Mouse (Mus musculus) adipose tissue, adult 10 weeks (tissue): Measurements from ENCODE around the gene Stra6l. TPM values are rescaled to one million over a fixed set of nuclear protein-coding genes. Genes with fewer than 3 reads are reported as not detected.

Experiments
- polyA plus RNA-seq: library from polyadenylated mRNA; stranded (reverse); fragments of 350-450 nt; fragmentation: Illumina TruSeq; extraction: RNeasy Lipid Tissue Mini Kit (QIAGEN cat#74804); gene quantifications from one replicate; pipeline ENCODE4 v1.2.3, GENCODE M21; 2014; ENCODE audit warnings: low read depth, low replicate concordance

The Stra6l gene
- 0.52 TPM for polyA plus RNA-seq

DNA sequence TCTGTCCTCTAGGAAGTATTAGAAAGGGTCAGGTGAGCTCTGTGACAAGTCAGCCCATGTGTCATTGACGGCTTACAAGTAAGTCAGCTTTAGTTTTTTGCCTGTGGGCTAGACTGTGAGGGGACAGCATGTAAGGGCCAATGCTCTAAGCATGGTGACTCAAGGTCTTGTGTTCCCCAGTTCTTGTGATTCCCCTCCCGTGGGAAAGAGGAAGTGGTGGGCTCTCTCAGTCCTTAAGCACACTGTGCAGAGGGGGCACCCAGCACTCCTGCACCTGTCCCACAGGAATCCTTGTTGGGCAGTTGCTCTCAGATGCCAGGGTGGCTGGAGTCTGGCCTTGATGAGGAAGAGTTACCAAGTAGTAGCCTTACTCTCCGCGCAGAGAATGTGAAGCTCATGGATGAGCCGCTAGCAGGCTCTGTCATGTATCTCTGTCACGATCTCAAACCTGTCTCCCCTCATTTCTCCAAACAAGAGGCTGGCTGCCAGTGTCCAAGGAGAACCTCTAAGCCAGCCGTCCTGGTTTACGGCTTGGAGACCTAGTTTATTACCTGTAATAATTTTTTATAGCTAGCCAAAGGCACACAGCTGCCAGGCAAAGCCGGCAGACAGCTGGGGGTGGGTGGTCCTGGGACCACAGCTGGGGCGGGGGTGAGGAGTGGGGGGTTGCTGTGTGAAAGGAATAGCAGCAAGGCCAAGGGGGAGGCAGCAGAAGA lies at the start of gene Stra6l:
TSS of gene Stra6l (plus strand) at position 556 of the 716 bp plus-strand sequence.

DNA sequence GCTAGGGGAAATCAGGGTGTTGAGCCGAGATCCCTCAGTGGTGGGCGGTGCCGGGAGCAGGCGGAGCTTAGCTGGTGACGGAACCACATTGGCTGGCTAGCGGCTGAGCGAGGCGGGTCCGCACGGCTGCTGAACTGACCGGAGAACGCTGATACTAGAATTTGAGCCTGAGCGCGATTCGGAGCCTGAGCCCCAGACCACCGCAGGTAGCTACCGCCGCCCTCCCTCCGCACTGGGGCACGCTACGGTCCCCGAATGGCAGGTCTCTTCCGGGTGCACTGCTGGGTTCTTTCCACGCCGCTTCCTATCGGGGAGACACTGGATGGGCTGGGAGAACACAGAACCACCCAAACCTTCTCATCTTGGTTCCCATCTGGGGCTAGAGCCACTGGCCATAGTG lies 49.5 kb upstream of the Stra6l start, which contains the start of gene Aldh1b1:
TSS of gene Aldh1b1 (plus strand) at position 59 of the 400 bp plus-strand sequence.

DNA sequence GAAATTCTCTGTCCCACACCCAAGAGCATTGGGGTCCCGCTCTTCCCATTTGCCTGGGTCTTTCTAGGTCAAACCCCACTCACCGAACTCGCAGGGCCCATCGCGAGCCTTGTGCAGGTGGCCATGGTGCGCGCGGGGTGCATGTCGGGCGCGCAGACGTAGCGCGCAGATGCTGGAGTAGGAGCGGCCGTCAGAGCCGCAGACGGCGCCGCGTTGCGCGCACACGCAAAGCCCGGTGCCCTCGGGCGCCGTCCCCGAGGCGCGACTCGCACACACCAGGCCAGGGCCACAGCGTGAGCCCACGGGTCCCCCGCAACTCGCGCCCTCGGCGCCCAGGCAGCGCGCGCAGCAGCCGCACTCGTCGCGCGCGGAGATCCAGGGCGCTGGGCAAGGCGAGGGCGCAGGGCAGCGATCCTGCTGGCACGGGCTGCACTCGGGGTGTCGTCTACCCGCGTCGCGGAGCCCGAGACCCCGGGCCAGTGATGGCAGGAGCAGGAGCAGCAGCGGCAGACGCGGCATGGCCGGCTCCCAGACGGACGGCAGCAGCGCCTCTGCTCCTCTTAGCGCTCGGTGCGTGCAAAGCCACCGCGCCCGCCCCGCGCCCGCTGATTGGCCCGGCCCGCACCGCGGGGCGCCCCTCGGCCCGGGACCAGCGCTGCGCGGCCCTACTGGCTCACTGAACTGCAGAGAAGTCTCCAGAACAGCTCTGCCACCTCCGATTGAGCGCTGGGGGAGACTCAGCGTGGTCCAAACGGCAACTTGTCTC lies 22.0 kb upstream of the Stra6l start, which contains the start of gene Igfbpl1:
TSS of gene Igfbpl1 (minus strand) at position 649 of the 766 bp plus-strand sequence.

DNA sequence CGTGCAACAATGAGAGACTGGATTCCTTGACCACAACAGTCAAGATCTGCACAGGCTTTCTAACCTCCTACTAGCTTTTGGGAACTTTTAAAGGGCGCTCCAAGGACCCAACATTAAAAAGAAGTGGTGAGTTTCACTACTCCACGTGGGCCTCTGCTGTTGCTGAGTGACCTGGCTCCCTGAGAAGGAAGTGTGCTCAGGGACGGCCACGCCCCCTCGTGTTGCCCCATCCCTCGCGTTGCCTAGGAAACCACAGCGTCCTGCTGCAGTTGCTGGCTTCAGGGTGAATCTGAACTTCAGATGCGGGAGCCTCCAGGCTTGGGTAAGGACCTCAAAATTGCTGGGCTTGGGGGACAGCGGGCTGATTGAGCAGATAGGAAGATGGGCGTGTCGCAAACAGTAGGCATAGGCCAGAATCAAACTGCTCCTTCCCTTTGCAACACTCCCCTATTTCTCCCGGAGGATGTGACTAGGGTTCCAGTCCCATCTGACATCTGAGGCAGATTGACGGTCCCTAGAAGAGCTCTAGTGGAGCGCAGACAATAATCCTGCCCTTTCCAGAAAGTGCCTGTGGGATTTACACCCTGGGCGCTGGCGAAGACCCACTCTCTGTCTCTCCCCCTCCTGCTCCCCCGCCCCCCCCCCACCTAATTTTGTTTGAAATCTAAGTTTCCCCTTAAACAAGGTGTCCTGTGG lies 41.8 kb downstream of the Stra6l start, which contains the start of gene Ccdc180:
TSS of gene Ccdc180 (plus strand) at position 238 of the 696 bp plus-strand sequence.

Other genes with a start within 250 kb of the Stra6l start
- gene Aldh1b1, start 49.6 kb upstream of the Stra6l start, polyA plus RNA-seq: 1.2 TPM
- not detected for gene Igfbpl1, start 21.7 kb upstream of the Stra6l start, polyA plus RNA-seq
- 2.1 TPM for gene Ccdc180, start 41.6 kb downstream of the Stra6l start, polyA plus RNA-seq
- 35.6 TPM for gene Tdrd7, start 116.7 kb downstream of the Stra6l start, polyA plus RNA-seq
- 20.3 TPM for gene Tmod1, start 190.3 kb downstream of the Stra6l start, polyA plus RNA-seq